Mouse (Mus musculus) lung, postnatal 0 days (tissue): ENCODE data around the gene Naf1. TPM values are rescaled to one million over a fixed set of nuclear protein-coding genes. Genes with fewer than 3 reads are reported as not detected.

Source experiments
- ATAC-seq: fragments of 200-750 bp; cut with Nextera tagmentation; 2 replicates; pipeline ENCODE4 v1.8.0; 2017; ENCODE audit warnings: moderate library complexity
- DNase-seq: peaks from one replicate; pipeline ENCODE4 v3.0.0-alpha.2; 2016; ENCODE audit warnings: low spot score
- H3K27ac ChIP-seq: fragments of 300-500 bp; sonication (generic); 2 replicates; pipeline ENCODE4 v1.5.1; 2014; ENCODE audit warnings: antibody characterized with exemption, mild to moderate bottlenecking, low read length, mixed read lengths
- H3K27me3 ChIP-seq: fragments of 300-500 bp; sonication (generic); replicated peaks from 2 replicates; pipeline ENCODE4 v1.6.1; 2014; ENCODE audit warnings: low read length, mixed read lengths; ENCODE audit not compliant: insufficient read depth
- H3K36me3 ChIP-seq: fragments of 300-500 bp; sonication (generic); 2 replicates; pipeline ENCODE4 v1.6.1; 2014; ENCODE audit warnings: low read length, mixed read lengths; ENCODE audit not compliant: insufficient read depth
- H3K4me1 ChIP-seq: fragments of 300-500 bp; sonication (generic); 2 replicates; pipeline ENCODE4 v1.6.1; 2014; ENCODE audit warnings: antibody characterized with exemption, low read depth, low read length, mixed read lengths; ENCODE audit not compliant: insufficient read depth
- H3K4me2 ChIP-seq: fragments of 300-500 bp; sonication (generic); replicated peaks from 2 replicates; pipeline ENCODE4 v1.6.1; 2014; ENCODE audit warnings: low read depth, mild to moderate bottlenecking, low read length, moderate library complexity, mixed read lengths
- H3K4me3 ChIP-seq: fragments of 300-500 bp; sonication (generic); 2 replicates; pipeline ENCODE4 v1.5.1; 2014; ENCODE audit warnings: low read depth, low read length
- H3K9ac ChIP-seq: fragments of 300-500 bp; sonication (generic); replicated peaks from 2 replicates; pipeline ENCODE4 v1.6.1; 2014; ENCODE audit warnings: low read depth, mild to moderate bottlenecking
- H3K9me3 ChIP-seq: fragments of 300-500 bp; sonication (generic); 2 replicates; pipeline ENCODE4 v1.6.1; 2016; ENCODE audit warnings: low read length, mixed read lengths
- CTCF ChIP-seq: IDR thresholded peaks from 2 replicates; pipeline ENCODE4 v1.5.1; 2016; ENCODE audit warnings: antibody characterized with exemption, mild to moderate bottlenecking
- EP300 ChIP-seq: IDR thresholded peaks from 2 replicates; pipeline ENCODE4 v1.6.1; 2016; ENCODE audit warnings: antibody characterized with exemption, mild to moderate bottlenecking, control low read depth
- WGBS: fragments of 180-500 bp; shearing (Covaris S2); extraction: QIAGEN DNeasy Blood & Tissue Kit; methylation state at CpG from one replicate; pipeline ENCODE4 v1.1.7; 2014; 5-methylcytosine and 5-hydroxymethylcytosine counted together
- polyA plus RNA-seq: library from polyadenylated mRNA; unstranded; fragments of >200 nt; fragmentation: Nextera tagmentation; extraction: Ambion mirVana; gene quantifications from 2 replicates; pipeline ENCODE4 v1.2.1, GENCODE M21; 2015

Gene Naf1
- polyA plus RNA-seq, 1 experiment from 2014 or later = 2.8 TPM

DNA sequence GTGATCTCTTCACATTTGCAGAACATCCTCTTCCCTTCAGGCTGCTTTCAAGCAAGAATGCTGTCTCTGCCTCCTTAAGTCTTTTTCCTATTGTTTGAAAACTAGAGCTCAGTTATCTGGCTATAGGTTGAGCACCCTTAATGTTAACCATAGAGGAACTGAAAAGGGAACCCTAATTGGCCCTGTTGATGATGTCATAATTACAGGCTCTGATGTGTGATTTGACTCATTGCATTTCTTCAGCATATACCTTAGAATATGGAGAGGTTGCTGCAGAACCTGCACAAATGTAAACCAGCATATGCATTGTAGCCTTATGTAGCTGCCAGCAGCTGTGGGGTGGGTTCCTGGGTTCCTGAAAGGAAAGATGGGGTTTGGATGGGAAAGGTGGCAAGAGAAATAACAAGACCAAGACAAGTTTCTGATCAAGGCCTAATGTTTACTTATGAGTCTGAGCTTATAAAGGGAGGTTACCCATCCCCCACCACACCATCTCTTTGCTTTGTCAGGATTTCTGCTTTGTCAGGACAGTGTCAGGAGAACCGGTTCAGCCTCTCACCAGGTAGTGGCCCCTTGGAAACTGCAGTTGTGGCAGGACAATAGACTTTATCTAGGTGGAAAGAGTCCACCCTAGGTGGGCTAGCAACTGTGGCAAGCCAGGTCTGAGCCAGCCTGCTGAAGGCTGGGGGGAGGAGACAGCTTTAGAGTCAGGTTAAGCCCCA lies 9.4 kb downstream of the Naf1 start:
- Histone ChIP-seq H3K4me1 (no peaks in the 10 kb centered on the region), H3K36me3 (no peaks in the 10 kb centered on the region), H3K9me3 (no peaks in the 10 kb centered on the region), H3K27me3 (no peaks in the 10 kb centered on the region), H3K27ac (no peak overlapping the region), H3K4me3 (no peak overlapping the region), H3K4me2 (no peak overlapping the region), H3K9ac (no peak overlapping the region)
- ATAC-seq = no peak
- no peak for DNase-seq
- no peak for TF ChIP-seq CTCF
- TF ChIP-seq EP300 = no peak
- WGBS = 13% methylated on average over 1 of the region's 1 CpGs

DNA sequence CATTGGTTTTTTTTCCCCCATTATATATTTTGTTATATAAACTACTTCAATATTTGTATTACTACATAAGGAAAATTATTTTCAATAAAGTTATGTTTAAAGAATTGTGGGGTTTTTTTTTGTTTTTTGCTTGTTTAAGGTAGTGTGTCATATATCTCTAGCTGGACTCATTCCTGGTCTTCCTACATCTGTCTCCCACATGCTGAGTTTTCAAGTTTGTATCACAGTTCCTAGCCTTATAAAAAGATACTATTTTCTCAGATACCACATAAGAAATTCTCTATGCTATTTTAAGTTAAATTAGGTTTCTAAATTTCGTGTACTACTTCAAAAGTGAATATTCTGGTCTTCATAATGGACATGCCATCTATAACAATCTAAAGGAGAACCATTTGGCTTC lies 23.8 kb downstream of the Naf1 start:
- no peak overlapping the region for H3K4me2 ChIP-seq
- H3K4me3 ChIP-seq = no peak overlapping the region
- H3K27me3 ChIP-seq = no peaks in the 10 kb centered on the region
- ATAC-seq = no peak
- no peaks in the 10 kb centered on the region for H3K9me3 ChIP-seq
- DNase-seq = no peak
- no peak overlapping the region for H3K9ac ChIP-seq
- peaks cover 3% of the 10 kb centered on the region; the same call in 1 of the 2 replicates for H3K36me3 ChIP-seq
- no peak for TF ChIP-seq EP300
- no peak for TF ChIP-seq CTCF
- no peaks in the 10 kb centered on the region for H3K4me1 ChIP-seq
- H3K27ac ChIP-seq = no peak overlapping the region
- 64% methylated on average over 1 of the region's 1 CpGs for WGBS

DNA sequence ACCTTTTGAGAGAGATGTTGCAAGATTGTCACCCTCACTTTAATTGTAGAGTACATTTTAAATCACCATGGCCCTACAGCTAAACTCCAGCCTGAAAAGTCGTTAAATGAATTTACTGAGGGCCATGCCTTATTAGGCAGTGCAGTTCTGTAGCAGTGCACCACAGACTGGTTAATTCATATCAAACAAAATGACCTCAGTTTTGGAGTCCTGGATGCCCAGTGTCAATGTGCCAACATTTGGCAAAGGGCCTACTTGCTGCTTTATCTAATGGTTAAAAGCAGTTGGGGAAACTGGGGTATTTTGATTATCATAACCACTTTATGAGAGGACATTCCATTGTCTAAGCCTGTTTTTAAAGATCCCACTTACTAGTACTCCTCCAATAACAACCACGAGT lies 31.9 kb downstream of the Naf1 start:
- Histone ChIP-seq H3K9me3 (no peaks in the 10 kb centered on the region), H3K36me3 (peaks cover 3% of the 10 kb centered on the region; the same call in 1 of the 2 replicates), H3K27ac (no peak overlapping the region), H3K27me3 (no peaks in the 10 kb centered on the region), H3K9ac (no peak overlapping the region), H3K4me1 (no peaks in the 10 kb centered on the region), H3K4me2 (no peak overlapping the region), H3K4me3 (no peak overlapping the region)
- no peak for DNase-seq
- 80% methylated on average over 2 of the region's 2 CpGs for WGBS
- ATAC-seq = no peak
- TF ChIP-seq EP300 = no peak
- no peak for TF ChIP-seq CTCF

DNA sequence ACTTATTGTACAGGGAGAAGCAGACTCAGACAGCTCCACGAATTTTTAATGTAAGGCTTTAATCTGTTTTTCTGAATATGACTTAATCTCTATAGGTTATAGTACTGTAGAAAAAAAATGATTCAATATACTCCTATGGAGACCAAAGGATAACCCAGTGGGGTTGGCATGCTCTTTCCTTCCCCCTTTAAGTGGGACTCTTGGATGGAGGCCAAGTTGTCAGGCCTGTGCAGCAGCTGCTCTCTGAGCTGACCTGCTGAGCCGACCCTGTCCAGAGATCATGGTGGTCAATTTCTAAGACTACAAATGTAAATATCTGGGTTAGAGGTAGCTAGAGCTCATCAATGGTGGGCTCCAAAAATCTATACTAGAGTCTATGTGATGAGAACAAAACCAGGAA lies 45.0 kb downstream of the Naf1 start:
- ATAC-seq (no peak), DNase-seq (no peak)
- H3K9me3 ChIP-seq = no peaks in the 10 kb centered on the region
- H3K27me3 ChIP-seq = no peaks in the 10 kb centered on the region
- no peaks in the 10 kb centered on the region for H3K4me1 ChIP-seq
- H3K4me3 ChIP-seq = no peak overlapping the region
- TF ChIP-seq EP300 (no peak), CTCF (no peak)
- no peak overlapping the region for H3K27ac ChIP-seq
- WGBS = 43% methylated on average over 2 of the region's 2 CpGs
- H3K36me3 ChIP-seq = no peaks in the 10 kb centered on the region
- H3K9ac ChIP-seq = no peak overlapping the region
- H3K4me2 ChIP-seq = no peak overlapping the region

DNA sequence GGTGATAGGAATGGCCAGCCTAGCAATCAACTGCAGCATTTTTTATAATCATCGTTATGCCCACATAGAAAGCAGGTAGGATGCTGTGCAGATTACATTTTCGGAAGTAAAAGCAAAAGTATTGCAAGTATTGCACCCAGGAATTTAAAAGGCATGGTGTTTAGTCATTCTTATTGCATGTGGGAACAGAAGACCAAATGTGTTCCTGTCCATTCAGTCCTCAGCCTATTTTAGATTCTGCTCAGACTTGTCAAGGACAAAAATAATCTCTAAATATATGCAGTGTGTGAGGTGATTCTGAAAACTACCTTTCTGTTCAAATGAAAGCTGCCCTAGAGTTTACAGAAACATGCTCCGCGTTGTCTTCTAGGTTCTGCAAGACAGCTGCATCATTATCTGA lies 45.5 kb downstream of the Naf1 start:
- no peak for DNase-seq
- no peak for TF ChIP-seq CTCF
- H3K9me3 ChIP-seq = no peaks in the 10 kb centered on the region
- H3K4me2 ChIP-seq = no peak overlapping the region
- no peak for ATAC-seq
- H3K4me1 ChIP-seq = no peaks in the 10 kb centered on the region
- no peak overlapping the region for H3K9ac ChIP-seq
- H3K27ac ChIP-seq = no peak overlapping the region
- WGBS = 83% methylated on average over 4 of the region's 4 CpGs
- H3K4me3 ChIP-seq = no peak overlapping the region
- H3K36me3 ChIP-seq = no peaks in the 10 kb centered on the region
- no peaks in the 10 kb centered on the region for H3K27me3 ChIP-seq

DNA sequence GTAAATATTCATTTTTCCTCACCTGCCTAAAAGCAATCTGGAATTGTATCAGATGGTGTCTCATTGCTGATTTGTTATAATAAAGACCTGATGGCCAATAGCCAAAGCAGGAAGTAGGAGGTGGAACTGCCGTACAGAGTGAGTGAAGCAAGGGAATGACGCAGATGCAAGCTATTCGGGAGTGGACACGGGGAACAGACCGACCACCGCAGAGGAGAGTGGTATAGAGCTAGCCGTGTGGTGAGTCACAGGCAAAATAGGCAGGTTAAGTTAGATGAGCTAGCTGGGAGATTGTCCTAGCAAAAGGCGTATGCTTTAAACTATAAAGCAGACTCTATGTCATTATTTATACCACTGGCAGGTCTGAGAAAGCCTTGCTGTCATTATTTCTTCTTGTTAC lies 46.1 kb downstream of the Naf1 start:
- no peaks in the 10 kb centered on the region for H3K4me1 ChIP-seq
- H3K9me3 ChIP-seq = no peaks in the 10 kb centered on the region
- H3K9ac ChIP-seq = no peak overlapping the region
- H3K27me3 ChIP-seq = no peaks in the 10 kb centered on the region
- ATAC-seq (no peak), DNase-seq (no peak)
- H3K36me3 ChIP-seq = no peaks in the 10 kb centered on the region
- H3K4me3 ChIP-seq = no peak overlapping the region
- H3K27ac ChIP-seq = no peak overlapping the region
- TF ChIP-seq EP300 (no peak), CTCF (no peak)
- WGBS = 77% methylated on average over 8 of the region's 8 CpGs
- H3K4me2 ChIP-seq = no peak overlapping the region

DNA sequence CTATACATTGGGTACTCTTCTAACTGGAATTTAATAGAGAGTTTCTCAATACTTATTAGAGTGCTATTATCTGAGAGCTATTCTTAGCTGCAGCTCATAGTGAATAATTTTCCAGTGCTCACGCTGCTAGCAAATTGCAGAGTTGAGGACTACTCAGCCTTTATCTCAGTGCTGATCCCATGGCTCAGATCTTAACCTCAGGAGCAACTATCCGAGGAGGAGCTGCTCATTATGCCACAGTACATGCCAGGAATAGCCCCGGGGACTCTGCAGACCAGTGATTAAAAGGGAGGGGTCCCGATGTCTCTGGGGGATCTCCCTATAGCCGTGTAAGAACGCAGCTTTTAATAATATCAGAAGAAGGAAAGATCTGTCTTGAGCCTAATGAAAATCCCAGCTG lies 50.7 kb downstream of the Naf1 start:
- no peak for ATAC-seq
- TF ChIP-seq EP300 (no peak), CTCF (no peak)
- Histone ChIP-seq H3K36me3 (no peaks in the 10 kb centered on the region), H3K9ac (no peak overlapping the region), H3K27me3 (no peaks in the 10 kb centered on the region), H3K4me3 (no peak overlapping the region), H3K4me1 (no peaks in the 10 kb centered on the region), H3K4me2 (no peak overlapping the region), H3K27ac (no peak overlapping the region), H3K9me3 (no peaks in the 10 kb centered on the region)
- no peak for DNase-seq
- 47% methylated on average over 6 of the region's 6 CpGs for WGBS
